Mouse (Mus musculus) spleen, adult 2 months (tissue): Measurements from ENCODE around the gene Creb3l1. TPM values are rescaled to one million over a fixed set of nuclear protein-coding genes. Genes with fewer than 3 reads are reported as not detected.

Experiments
- DNase-seq, 2 experiments: peaks; one replicate each; pipeline versions ENCODE4 v3.0.0 to v3.0.0-alpha.2; 2012 to 2021; ENCODE audit warnings: low spot score in 2 of 2, low read depth in 1 of 2
- H3K27ac ChIP-seq: fragments of 200-500 bp; 2 replicates; pipeline ENCODE4 v1.5.1; 2012; ENCODE audit warnings: low read length, inconsistent platforms; ENCODE audit not compliant: insufficient read depth
- H3K27me3 ChIP-seq: fragments of 200-500 bp; 2 replicates; pipeline ENCODE4 v1.6.1; 2012; ENCODE audit warnings: mild to moderate bottlenecking, moderate library complexity, low read length, inconsistent platforms; ENCODE audit not compliant: control insufficient read depth, insufficient read depth
- H3K36me3 ChIP-seq: fragments of 200-500 bp; 2 replicates; pipeline ENCODE4 v1.6.1; 2012; ENCODE audit warnings: mild to moderate bottlenecking, low read length, inconsistent platforms; ENCODE audit not compliant: control insufficient read depth, insufficient read depth
- H3K4me1 ChIP-seq: fragments of 200-500 bp; 2 replicates; pipeline ENCODE4 v1.6.1; 2011; ENCODE audit warnings: inconsistent platforms; ENCODE audit not compliant: control insufficient read depth, insufficient read depth, insufficient read length
- H3K4me3 ChIP-seq: fragments of 200-500 bp; 2 replicates; pipeline ENCODE4 v1.5.1; 2011; ENCODE audit warnings: mild to moderate bottlenecking, inconsistent platforms; ENCODE audit not compliant: insufficient read depth, insufficient read length; ENCODE audit errors: extremely low read depth
- CTCF ChIP-seq: fragments of 200-500 bp; IDR thresholded peaks from 2 replicates; pipeline ENCODE4 v1.5.1; 2011; ENCODE audit warnings: mild to moderate bottlenecking, inconsistent platforms; ENCODE audit not compliant: insufficient read depth, insufficient read length, insufficient replicate concordance; ENCODE audit errors: extremely low read depth
- POLR2A ChIP-seq: fragments of 200-500 bp; IDR thresholded peaks from 2 replicates; pipeline ENCODE4 v1.6.1; 2011; ENCODE audit warnings: low read depth, low read length, inconsistent platforms
- WGBS: fragments of 180-500 bp; shearing (Covaris S2); methylation state at CpG from one replicate; pipeline ENCODE4 v1.1.7; 2018; 5-methylcytosine and 5-hydroxymethylcytosine counted together
- polyA plus RNA-seq: library from polyadenylated mRNA; depleted of rRNA; stranded (reverse); fragments of >200 nt; gene quantifications from 2 replicates; pipeline ENCODE4 v1.2.3, GENCODE M21; 2012; rRNA removed

The Creb3l1 gene
- polyA plus RNA-seq, 1 experiment: 4.0 TPM

GRCm38 (mm10) chr2:91934826-91935525 is 89.3 kb downstream of the Creb3l1 start:
- Histone ChIP-seq H3K27me3 (peaks cover 4% of the 10 kb centered on the region; the same call in 1 of the 2 replicates), H3K4me3 (no peak overlapping the region), H3K36me3 (peaks cover 64% of the 10 kb centered on the region), H3K27ac (no peak overlapping the region), H3K4me1 (peaks cover 8% of the 10 kb centered on the region)
- 88% methylated on average over 9 of the region's 9 CpGs for WGBS
- DNase-seq: no peak
- TF ChIP-seq POLR2A: no peak
- TF ChIP-seq CTCF: no peak

- 68% methylated on average over 8 of the region's 8 CpGs for WGBS
These were observed 90.3 kb downstream of the Creb3l1 start for GRCm38 (mm10) chr2:91934016-91934415.

GRCm38 (mm10) chr2:91933471-91933870 is 90.8 kb downstream of the Creb3l1 start:
- no peak for DNase-seq
- 95% methylated on average over 9 of the region's 9 CpGs for WGBS
- no peak overlapping the region for H3K4me3 ChIP-seq
- TF ChIP-seq CTCF: no peak
- TF ChIP-seq POLR2A: no peak
- peaks cover 4% of the 10 kb centered on the region; the same call in 1 of the 2 replicates for H3K27me3 ChIP-seq
- H3K4me1 ChIP-seq: peaks cover 8% of the 10 kb centered on the region
- peaks cover 50% of the 10 kb centered on the region for H3K36me3 ChIP-seq
- H3K27ac ChIP-seq: no peak overlapping the region

More at GRCm38 (mm10) chr2:91934016-91934415, 90.3 kb downstream of the Creb3l1 start:
- peaks cover 55% of the 10 kb centered on the region for H3K36me3 ChIP-seq
- H3K4me1 ChIP-seq: peaks cover 8% of the 10 kb centered on the region
- no peak for TF ChIP-seq CTCF
- no peak for TF ChIP-seq POLR2A
- H3K27ac ChIP-seq: no peak overlapping the region
- peaks cover 4% of the 10 kb centered on the region; the same call in 1 of the 2 replicates for H3K27me3 ChIP-seq
- no peak for DNase-seq
- H3K4me3 ChIP-seq: no peak overlapping the region

- no peak for TF ChIP-seq POLR2A
- TF ChIP-seq CTCF: no peak
- H3K4me1 ChIP-seq: peaks cover 10% of the 10 kb centered on the region
- 48% methylated on average over 6 of the region's 6 CpGs for WGBS
- H3K27me3 ChIP-seq: peaks cover 4% of the 10 kb centered on the region; the same call in 1 of the 2 replicates
- H3K36me3 ChIP-seq: peaks cover 44% of the 10 kb centered on the region
- DNase-seq: no peak
- H3K4me3 ChIP-seq: no peak overlapping the region
- no peak overlapping the region for H3K27ac ChIP-seq
These were observed 91.5 kb downstream of the Creb3l1 start for GRCm38 (mm10) chr2:91932737-91933350.

Other genes starting within 250 kb of the Creb3l1 start
- 0.39 and 0.45 TPM in 2 replicates for gene Chrm4, start 97.3 kb downstream of the Creb3l1 start, polyA plus RNA-seq
- gene Mdk, start 92.2 kb downstream of the Creb3l1 start, polyA plus RNA-seq: 2.7 and 3.1 TPM in 2 replicates
- gene Gm9821, start 78.8 kb downstream of the Creb3l1 start, polyA plus RNA-seq: not detected in 2 replicates
- 279 and 335 TPM in 2 replicates for gene Dgkz, start 48.6 kb downstream of the Creb3l1 start, polyA plus RNA-seq
- 49.2 and 51.4 TPM in 2 replicates for gene Phf21a, start 68.6 kb upstream of the Creb3l1 start, polyA plus RNA-seq